Mouse (Mus musculus): Measurements from ENCODE around the gene Col26a1.

Col26a1 gene

GRCm38 (mm10) chr5:136882788-136883439, at the start of gene Col26a1:
TSS of gene Col26a1 (minus strand) at chr5:136883209.
- DNase-seq (ENCODE audit: low read depth, low spot score): no peak

- DNase-seq (ENCODE audit: low read depth, low spot score): no peak
Observed at GRCm38 (mm10) chr5:136931896-136932295, 48.9 kb upstream of the Col26a1 start.

DNA sequence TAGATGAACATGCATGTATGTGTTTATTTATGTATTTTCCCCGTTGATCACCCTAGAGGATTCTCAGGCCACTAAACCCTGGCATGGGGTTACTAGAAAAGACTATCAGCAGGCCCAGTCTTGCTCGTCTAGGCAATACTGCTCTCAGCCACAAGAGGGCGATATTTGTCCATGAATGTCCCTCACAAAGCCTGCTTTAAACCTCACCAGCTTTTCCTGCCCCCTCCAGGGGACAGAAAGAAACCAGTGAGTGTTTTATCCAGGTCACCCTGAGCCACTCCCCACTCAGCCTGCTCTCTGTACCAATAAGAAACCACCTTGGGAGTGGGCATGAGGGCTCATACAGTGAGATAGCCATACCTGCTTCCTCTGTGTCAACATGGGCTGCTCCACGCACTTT, 46.1 kb upstream of the Col26a1 start:
- peak; percentile 77 for DNase-seq (ENCODE audit: low read depth, low spot score)

DNA sequence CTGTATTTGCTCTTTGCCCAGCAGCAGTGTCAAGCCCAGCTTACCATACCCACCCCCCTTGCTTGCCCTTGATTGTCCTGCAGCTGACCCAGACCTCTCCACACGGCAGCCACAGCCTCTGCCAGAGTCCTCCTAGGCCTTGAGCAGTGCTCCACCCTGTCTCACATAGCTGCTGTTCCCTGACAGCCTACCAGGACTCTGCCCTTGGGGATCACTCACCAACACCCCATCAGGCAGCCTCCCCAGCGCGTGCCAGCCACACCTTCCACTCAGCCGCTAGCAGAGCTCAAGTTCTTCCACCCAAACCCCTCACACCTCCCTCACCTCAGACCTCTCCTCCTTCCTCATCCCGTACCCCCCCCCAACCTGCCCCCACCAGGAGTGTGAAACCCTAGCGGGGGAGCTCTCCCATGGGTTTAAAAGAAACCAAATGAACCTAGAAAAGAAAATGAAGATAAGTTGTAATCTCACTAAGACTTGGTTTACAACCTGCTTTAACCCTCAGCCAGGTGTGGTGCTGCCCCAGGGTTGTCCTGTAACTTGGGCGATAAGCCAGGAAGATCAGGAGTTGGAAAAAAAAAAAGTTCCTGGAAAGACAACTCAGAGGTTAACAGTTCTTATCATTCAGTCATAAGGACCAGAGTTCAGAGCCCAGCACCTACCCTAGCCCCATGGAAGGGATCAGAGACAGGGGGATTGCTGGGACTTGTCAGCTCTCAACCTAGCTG, 40.9 kb upstream of the Col26a1 start:
- no peak for DNase-seq (ENCODE audit: low read depth, low spot score)

GRCm38 (mm10) chr5:136922830-136923229, 39.8 kb upstream of the Col26a1 start:
- DNase-seq (ENCODE audit: low read depth, low spot score): no peak

- DNase-seq (ENCODE audit: low read depth, low spot score): peak; percentile 64
Observed at GRCm38 (mm10) chr5:136919546-136920301, 36.7 kb upstream of the Col26a1 start.

- peak; percentile 97 for DNase-seq (ENCODE audit: low read depth, low spot score)
Observed at GRCm38 (mm10) chr5:136918655-136919472, 35.9 kb upstream of the Col26a1 start.

GRCm38 (mm10) chr5:136917613-136918242, 34.7 kb upstream of the Col26a1 start:
- DNase-seq (ENCODE audit: low read depth, low spot score): peak; percentile 26

DNA sequence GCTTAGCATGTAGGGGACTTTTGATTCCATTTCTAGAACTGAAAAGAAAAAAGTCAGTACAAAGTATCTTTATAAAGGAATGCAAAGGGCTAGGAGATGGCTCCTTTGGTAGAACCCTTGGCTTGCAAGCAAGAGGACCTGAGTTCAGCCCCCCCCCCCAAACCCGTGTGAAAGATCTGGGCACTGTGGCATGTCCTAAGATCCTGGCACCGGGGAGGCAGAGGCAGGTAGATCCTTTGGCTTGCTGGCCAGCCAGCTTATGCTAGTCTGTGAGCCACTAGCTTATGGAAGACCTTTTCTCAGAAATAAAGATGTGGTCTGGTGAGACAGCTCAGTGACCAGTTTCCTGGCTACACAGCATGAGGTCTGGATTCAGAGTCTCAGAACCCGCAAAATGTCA, 31.2 kb upstream of the Col26a1 start:
- DNase-seq (ENCODE audit: low read depth, low spot score): no peak

GRCm38 (mm10) chr5:136907991-136908857, 25.2 kb upstream of the Col26a1 start, which contains the start of gene Ift22:
TSS of gene Ift22 (plus strand) at chr5:136908150.
- peak; percentile 89 for DNase-seq (ENCODE audit: low read depth, low spot score)

DNA sequence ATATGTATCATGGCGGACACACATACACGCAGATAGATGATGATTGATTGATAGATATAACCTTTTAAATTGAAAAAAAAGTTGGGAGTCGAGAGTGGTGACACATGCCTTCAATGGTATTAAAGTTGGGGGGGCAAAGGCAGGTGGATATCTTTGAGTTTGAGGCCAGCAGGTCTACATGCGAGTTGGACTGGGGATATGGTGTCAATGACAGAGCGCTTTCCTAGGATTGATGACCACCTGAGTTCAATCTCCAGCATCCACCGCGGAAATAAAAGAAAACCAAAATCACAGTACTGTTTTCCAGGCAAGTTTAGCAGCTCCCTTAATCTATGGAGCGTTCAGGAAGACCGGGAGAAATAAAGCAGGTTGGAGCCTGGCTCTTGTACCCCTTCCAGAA, 24.6 kb upstream of the Col26a1 start:
- DNase-seq (ENCODE audit: low read depth, low spot score): no peak

- DNase-seq (ENCODE audit: low read depth, low spot score): peak; percentile 73
Observed at GRCm38 (mm10) chr5:136905630-136906029, 22.6 kb upstream of the Col26a1 start.

DNA sequence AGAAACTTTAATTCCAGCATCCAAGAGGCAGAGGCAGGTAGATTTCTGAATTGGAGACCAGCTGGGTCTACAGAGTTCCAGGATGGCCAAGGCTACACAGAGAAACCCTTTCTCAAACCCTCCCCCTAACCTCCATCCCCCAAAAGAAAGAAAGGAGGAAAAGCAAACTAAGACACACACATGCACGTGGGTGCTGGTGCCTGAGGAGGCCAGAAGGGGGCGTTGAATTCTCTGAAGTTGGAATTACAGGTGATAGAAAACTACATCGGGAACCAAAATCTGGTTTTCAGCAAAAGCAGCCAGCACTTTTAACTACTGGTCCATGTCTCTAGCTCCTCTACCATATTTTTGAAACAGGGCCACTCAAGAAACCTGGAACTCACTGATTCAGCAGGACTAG, 21.6 kb upstream of the Col26a1 start:
- no peak for DNase-seq (ENCODE audit: low read depth, low spot score)

- peak; percentile 14 for DNase-seq (ENCODE audit: low read depth, low spot score)
Observed at GRCm38 (mm10) chr5:136895529-136895963, 12.5 kb upstream of the Col26a1 start.

DNA sequence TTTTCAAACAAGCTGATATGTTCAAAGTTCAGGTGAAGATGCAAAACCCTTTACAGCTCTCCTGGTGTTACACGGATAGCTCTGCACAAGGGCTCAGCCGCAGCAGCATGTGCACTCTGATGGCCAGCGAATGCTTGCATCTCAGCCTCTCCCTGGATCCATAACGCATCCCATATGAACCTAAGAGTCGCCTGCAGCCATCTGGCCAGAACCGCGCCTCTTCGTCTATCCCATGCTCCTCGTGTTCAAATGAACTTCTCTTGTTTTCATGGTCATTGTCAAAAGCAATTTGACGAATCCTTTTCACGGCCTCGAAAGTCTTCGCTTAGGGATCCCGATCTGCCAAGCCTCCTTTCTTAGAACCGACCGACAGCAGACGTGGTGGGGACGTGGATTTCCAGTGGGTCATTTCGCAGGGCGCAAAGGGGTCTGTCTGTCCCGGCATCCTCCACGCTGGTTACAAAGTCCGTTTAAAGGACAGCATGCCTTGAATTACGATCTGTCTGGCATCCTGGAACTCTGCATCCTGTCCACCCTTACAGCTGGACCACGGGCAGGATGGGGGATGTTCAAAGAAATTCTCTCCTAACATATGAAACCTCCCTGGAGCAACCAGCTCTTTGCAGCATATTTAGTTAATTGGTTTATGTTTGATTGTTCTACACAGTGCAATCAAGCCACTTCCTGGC, 12.0 kb upstream of the Col26a1 start:
- no peak for DNase-seq (ENCODE audit: low read depth, low spot score)

DNA sequence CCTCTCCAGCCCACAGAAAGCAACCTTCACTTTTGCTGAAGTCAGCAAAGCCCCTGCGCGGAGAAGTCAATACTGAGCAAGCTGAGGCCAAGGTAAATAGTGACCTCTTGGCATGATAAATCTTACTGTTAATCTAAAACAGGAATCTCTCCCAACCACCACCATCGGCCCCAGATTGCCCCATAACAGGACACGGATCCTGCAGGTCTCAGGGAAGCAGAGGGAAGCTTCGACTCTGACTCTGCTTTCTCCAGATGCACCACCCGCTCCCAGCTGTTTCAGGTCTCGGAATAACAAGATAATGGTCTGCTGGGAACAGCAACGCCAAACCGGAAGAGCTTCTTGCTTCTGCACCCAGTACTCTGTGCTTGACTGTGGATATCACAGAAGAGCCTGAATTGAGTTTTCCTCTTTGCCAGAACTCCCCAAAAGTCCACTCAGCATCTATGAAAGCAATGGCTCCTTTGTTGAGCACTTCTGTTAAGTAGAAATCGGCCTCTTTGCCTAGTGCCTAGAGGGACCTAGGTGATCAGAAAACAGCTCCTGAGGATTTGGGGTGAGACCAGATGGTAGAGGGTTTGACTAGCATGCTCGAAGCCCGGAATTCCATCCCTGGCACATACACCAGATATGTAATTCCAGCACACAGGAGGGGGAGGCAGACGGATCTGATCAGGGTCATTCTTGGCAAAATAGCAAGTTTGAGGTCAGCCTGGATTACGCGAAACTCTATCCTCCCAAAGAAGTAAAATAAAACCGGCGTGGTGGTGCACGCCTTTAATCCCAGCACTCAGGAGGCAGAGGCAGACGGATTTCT, 5.7 kb upstream of the Col26a1 start:
- no peak for DNase-seq (ENCODE audit: low read depth, low spot score)

GRCm38 (mm10) chr5:136886957-136887356, 3.9 kb upstream of the Col26a1 start:
- DNase-seq (ENCODE audit: low read depth, low spot score): no peak

DNA sequence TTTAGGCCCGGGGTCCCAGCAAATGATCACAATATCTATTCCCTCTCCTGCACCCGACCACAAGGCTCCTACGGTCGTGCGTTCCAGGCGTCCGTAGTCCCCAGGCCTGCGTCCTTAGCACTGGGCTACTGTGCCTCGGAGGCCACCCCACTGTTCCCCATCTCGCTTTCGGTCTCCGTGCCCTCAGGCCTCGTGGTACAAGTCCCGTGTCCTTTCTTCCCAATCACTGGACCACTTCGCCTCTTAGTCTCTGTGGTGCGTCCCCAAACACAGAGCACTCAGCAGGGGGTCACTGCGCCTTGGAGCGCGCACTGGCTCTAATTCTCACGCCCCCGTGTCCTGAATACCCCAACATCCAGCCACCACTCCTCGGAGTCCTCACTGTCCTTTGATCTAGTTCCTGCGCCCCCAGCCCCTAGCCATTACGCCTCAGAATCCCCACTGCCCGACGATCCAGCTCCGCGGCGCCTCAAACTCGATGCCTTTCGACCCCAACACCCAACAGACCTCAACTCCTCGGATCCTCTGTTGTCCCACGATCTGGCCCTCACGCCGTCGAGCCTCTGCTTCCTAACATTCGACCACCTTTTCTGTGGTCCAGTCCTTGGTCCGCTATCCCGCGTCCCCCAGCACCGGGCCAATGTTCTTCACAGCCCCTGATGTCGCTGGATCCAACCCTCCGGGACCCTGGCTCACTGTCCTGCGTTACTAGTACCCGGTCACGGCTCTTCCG, 788 bp downstream of the Col26a1 start:
- DNase-seq (ENCODE audit: low read depth, low spot score): no peak

Measured in A20 (cell line).